Mouse (Mus musculus): ENCODE measurements around the gene Lix1.
A peak's percentile ranks its signal among the peaks of the same experiment; 100 is the strongest.

- TF ChIP-seq EP300 (IDR thresholded peaks at IDR 0.05; ENCODE audit: low read depth) (no peak), CTCF (IDR thresholded peaks at IDR 0.05; ENCODE audit: low read depth) (peak; percentile 78)
Observed at GRCm38 (mm10) chr17:17394336-17394735, 8.1 kb upstream of the Lix1 start.

Measured in liver, embryonic 14.5 days (tissue).